Mouse (Mus musculus) lung, adult 2 months (tissue): Measurements from ENCODE around the gene Vmn2r13. TPM values are rescaled to one million over a fixed set of nuclear protein-coding genes. Genes with fewer than 3 reads are reported as not detected.
"Not testable (repeated sequence)": the region's sequence is repeated elsewhere in the genome, so short reads cannot be mapped to it uniquely, and the experiment has no call there.

Experiments
- DNase-seq: peaks from one replicate; pipeline ENCODE4 v3.0.0; 2022
- H3K4me1 ChIP-seq: fragments of 200-500 bp; 2 replicates; pipeline ENCODE4 v1.6.1; 2011; ENCODE audit warnings: low read length; ENCODE audit not compliant: control insufficient read depth, insufficient read depth
- H3K4me3 ChIP-seq: fragments of 200-500 bp; replicated peaks from 2 replicates; pipeline ENCODE3; 2011; ENCODE audit warnings: low read depth, mild to moderate bottlenecking, control low read depth, low read length; ENCODE audit errors: extremely low read depth
- CTCF ChIP-seq: fragments of 200-500 bp; IDR thresholded peaks from 2 replicates; pipeline ENCODE4 v1.5.1; 2011; ENCODE audit warnings: mild to moderate bottlenecking, low read length, control low read depth; ENCODE audit not compliant: insufficient read depth
- POLR2A ChIP-seq: fragments of 200-500 bp; IDR thresholded peaks from 2 replicates; pipeline ENCODE4 v1.6.1; 2011; ENCODE audit warnings: low read depth, mild to moderate bottlenecking, control low read depth, low read length, borderline replicate concordance; ENCODE audit errors: extremely low read depth
- WGBS: fragments of 180-500 bp; shearing (Covaris S2); methylation state at CpG from one replicate; pipeline ENCODE4 v1.1.7; 2018; 5-methylcytosine and 5-hydroxymethylcytosine counted together
- polyA plus RNA-seq: library from polyadenylated mRNA; depleted of rRNA; stranded (reverse); fragments of >200 nt; gene quantifications from 2 replicates; pipeline ENCODE4 v1.2.3, GENCODE M21; 2012; rRNA removed

The Vmn2r13 gene
- not detected in 2 replicates for polyA plus RNA-seq

GRCm38 (mm10) chr5:109192099-109192498 is at the start of gene Vmn2r13:
Vmn2r13 (minus strand) TSS chr5:109192199.
- DNase-seq = not testable (repeated sequence)
- WGBS = 47% methylated on average over 2 of the region's 2 CpGs

GRCm38 (mm10) chr5:109224608-109225007 is 32.6 kb upstream of the Vmn2r13 start, which contains the start of gene Vmn2r14:
Vmn2r14 (minus strand) TSS chr5:109224708.
- DNase-seq = no peak
- WGBS = 52% methylated on average over 3 of the region's 3 CpGs

More at GRCm38 (mm10) chr5:109192099-109192498, at the start of gene Vmn2r13:
- H3K4me3 ChIP-seq, H3K4me1 ChIP-seq: not testable (repeated sequence)

DNA sequence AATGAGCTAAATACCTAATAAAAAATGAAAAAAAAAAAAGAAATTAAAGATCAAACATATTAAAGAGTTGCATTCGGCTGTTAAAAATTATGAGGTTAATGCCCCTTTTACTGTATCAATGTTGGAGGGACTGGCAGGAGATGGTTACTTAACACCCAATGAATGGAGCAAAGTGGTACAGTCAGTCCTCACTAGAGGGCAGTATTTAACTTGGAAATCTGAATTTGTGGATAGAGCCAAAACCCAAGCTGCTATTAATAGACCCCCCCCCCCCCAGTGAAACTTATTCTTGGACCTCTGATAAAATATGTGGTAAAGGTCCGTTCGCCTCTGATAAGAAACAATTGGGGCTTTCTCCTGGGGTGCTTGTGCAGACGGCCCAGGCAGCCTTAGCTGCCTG is 25.1 kb downstream of the Vmn2r13 start:
- not testable (repeated sequence) for H3K4me3 ChIP-seq, DNase-seq, H3K4me1 ChIP-seq
- 82% methylated on average over 4 of the region's 4 CpGs for WGBS

More at GRCm38 (mm10) chr5:109224608-109225007, 32.6 kb upstream of the Vmn2r13 start, which contains the start of gene Vmn2r14:
- Histone ChIP-seq H3K4me3 (no peak within 1 kb of the TSS), H3K4me1 (no peaks in the 10 kb centered on the region)
- no peak for TF ChIP-seq CTCF
- TF ChIP-seq POLR2A = no peak

GRCm38 (mm10) chr5:109160121-109160520 is 31.9 kb downstream of the Vmn2r13 start:
- DNase-seq = no peak
- no peaks in the 10 kb centered on the region for H3K4me1 ChIP-seq
- H3K4me3 ChIP-seq = no peak overlapping the region
- TF ChIP-seq CTCF (no peak), POLR2A (no peak)
- 71% methylated on average over 5 of the region's 5 CpGs for WGBS

DNA sequence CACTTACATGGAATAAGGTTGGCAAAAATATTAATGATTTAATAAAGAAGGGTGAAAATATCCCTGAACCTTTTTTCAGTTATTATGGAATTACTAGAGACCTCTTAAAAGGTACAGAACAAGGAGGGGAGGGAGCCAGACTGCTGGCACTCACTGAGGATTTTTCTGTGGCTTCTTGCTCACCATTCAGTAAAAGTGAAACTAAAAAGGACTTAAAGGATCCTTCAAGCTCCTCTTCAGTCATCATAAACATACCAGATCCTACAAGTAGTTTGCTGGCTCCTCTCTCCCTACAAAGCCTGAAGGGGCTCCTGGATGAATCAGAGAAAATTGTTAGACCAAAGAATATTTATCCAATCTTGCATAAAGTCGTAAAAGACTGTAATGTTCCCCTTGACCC is 32.4 kb downstream of the Vmn2r13 start:
- H3K4me1 ChIP-seq, H3K4me3 ChIP-seq, DNase-seq: not testable (repeated sequence)
- 66% methylated on average over 1 of the region's 1 CpGs for WGBS

DNA sequence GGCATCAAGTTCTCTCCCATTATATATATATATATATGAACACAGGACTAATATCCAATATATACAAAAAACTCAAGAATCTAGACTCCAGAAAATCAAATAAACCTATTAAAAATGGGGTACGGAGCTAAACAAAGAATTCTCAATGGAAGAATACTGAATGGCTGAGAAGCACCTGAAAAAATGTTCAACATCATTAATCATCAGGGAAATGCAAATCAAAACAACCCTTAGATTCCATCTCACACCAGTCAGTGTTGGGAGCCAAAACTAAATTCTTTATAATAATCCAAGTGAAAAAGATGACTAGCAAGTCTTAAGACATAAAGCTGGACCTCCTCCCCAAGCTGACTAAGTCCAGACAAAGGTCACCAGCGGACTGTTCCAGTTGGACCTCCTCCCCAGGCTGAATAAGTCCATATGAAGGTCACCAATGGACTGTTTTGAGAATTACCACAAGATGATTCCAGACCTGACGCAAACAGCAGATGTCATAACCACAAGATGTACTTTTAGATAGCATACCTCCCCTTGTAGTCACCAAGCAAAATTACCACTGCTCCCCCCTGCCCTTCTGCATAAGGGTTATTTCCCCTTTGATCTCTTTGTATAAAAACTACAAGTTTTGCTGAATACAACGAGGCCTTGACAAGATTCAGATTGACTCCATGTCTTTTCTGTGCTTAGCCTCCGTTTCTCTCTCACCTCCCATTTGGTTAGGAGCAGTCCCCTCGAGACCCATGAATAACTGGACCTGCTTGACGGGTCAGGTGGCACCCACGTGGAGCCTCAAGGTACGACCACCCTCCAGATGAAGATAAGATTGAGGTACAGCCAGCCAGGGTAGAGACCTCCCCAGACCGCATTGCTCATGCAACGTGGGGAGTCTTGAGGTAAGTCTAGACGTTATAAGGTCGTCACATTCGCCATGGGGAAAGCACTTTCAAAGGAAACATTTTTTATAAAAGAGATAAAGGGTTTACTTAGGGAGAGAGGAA is 33.2 kb downstream of the Vmn2r13 start:
- DNase-seq, H3K4me3 ChIP-seq, H3K4me1 ChIP-seq: not testable (repeated sequence)
- 67% methylated on average over 14 of the region's 14 CpGs for WGBS

DNA sequence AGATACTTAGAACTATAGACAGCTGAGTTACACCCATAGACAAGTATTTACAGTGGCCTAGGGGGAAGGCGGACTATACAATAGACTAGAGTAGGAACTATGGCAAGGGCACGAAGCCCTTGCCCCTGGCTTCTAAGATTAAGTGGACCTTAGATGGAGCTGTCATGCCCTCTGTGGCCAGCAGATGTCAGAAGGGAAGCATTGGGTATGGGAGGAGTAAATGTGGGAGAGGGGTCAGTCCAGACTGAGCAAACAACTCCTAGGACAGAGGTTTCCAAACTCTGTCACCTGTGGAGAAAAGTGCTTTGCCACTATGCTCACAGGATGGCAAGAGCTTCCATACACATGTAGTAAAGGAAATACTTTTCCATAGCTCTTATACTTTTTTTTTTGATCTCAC is 52.5 kb downstream of the Vmn2r13 start:
- no peak for DNase-seq
- no peaks in the 10 kb centered on the region for H3K4me1 ChIP-seq
- WGBS = 73% methylated on average over 2 of the region's 2 CpGs
- TF ChIP-seq CTCF (no peak), POLR2A (no peak)
- no peak overlapping the region for H3K4me3 ChIP-seq

- DNase-seq = no peak
- Histone ChIP-seq H3K4me3 (no peak overlapping the region), H3K4me1 (no peaks in the 10 kb centered on the region)
- WGBS = 70% methylated on average over 2 of the region's 2 CpGs
- TF ChIP-seq POLR2A (no peak), CTCF (no peak)
Measured at GRCm38 (mm10) chr5:109136731-109137130, 55.3 kb downstream of the Vmn2r13 start.

Other genes with a start within 250 kb of the Vmn2r13 start
- not detected in 2 replicates for gene Vmn2r10, start 185.7 kb downstream of the Vmn2r13 start, polyA plus RNA-seq
- not detected in 2 replicates for gene Vmn2r11, start 132.6 kb downstream of the Vmn2r13 start, polyA plus RNA-seq
- not detected in 2 replicates for gene Vmn2r12, start 94.2 kb downstream of the Vmn2r13 start, polyA plus RNA-seq
- not detected in 2 replicates for gene Vmn2r14, start 32.5 kb upstream of the Vmn2r13 start, polyA plus RNA-seq
- gene Vmn2r15, start 105.4 kb upstream of the Vmn2r13 start, polyA plus RNA-seq = not detected in 2 replicates
- gene Vmn2r16, start 138.0 kb upstream of the Vmn2r13 start, polyA plus RNA-seq = not detected in 2 replicates
- gene Vmn2r17, start 227.5 kb upstream of the Vmn2r13 start, polyA plus RNA-seq = not detected in 2 replicates